In the genomic region with DNA sequence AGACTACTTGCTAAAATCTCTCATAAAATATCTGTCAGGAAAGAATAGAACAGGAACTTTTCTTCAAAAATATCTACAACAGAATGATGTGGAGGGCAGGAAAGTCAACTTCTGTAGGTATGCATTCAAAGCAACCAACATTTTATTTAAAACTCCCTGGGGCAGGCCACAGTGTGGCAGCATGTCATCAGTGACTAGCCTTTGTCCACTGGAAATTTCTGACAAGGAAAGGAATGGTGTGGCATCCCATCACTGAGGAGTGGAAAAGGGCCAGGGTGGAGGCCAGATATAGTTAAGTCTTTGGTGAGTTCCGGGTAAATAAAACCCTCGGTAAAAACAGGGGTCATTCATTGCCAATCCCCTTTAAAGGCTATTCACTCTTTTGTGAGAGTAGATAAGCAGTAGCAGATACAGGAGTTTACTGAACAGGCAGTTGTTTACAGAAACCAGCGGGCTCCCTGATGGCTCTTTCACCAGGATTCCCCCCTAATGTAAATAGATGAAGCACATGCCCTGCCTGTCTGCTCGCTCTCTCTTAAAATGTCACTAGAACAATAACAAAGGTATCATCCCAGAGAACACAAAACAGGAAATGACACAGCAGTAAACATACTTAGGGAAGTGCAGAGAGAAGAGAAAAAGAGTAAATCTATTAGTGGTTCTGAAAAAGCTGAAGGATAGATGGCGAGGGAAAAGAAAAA, we compare ENCODE assay signal across 16 mouse cellular contexts. TPM values are rescaled to one million over a fixed set of nuclear protein-coding genes. Genes with fewer than 3 reads are reported as not detected.
DNase-seq lines count a peak whose midpoint lies in the region; ATAC-seq and TF ChIP-seq lines count a peak whose summit lies in the region.
"Had no signal": no experiment of that assay in that cellular context is flagged by ENCODE, and none has a peak within 500 bp of the region (broad histone marks: within the 10 kb centered on the region; RNA-seq: fewer than 3 reads in every experiment).

No protein-coding gene starts in this region.

- WGBS in heart, postnatal 0 days = 34% methylated on average over 5 of the region's 5 CpGs
- WGBS in lung, embryonic 14.5 days = 15% methylated on average over 5 of the region's 5 CpGs
- 16% methylated on average over 5 of the region's 5 CpGs for WGBS in stomach, embryonic 14.5 days
- WGBS in hindbrain, embryonic 12.5 days = 33% methylated on average over 5 of the region's 5 CpGs

- no peak overlapping the region for H3K9ac ChIP-seq in heart, postnatal 0 days (replicated peaks; ENCODE audit: low read depth, low read length)
- no peak overlapping the region for H3K9ac ChIP-seq in lung, embryonic 14.5 days
- H3K9ac ChIP-seq in stomach, embryonic 14.5 days (replicated peaks; ENCODE audit: low read depth, low read length) = no peak overlapping the region
- no peak overlapping the region for H3K9ac ChIP-seq in hindbrain, embryonic 12.5 days

- intact Hi-C loops in heart, postnatal 36 days (cut with DNase I) = no loop called here

- H3K36me3 ChIP-seq in heart, postnatal 0 days (replicated peaks; ENCODE audit: control insufficient read depth, insufficient read depth, low read length) = peaks cover 10% of the 10 kb centered on the region; the same call in 1 of the 2 replicates
- 0 out of 2 replicates have a peak, but pooled peaks cover 2% of the 10 kb centered on the region for H3K36me3 ChIP-seq in lung, embryonic 14.5 days (ENCODE audit: insufficient read depth)
- H3K36me3 ChIP-seq in stomach, embryonic 14.5 days (ENCODE audit: control insufficient read depth, insufficient read depth, low read length) = 0 out of 2 replicates have a peak, but pooled peaks cover 4% of the 10 kb centered on the region
- peaks cover 14% of the 10 kb centered on the region for H3K36me3 ChIP-seq in hindbrain, embryonic 12.5 days

- H3K9me3 ChIP-seq in heart, postnatal 0 days (replicated peaks; ENCODE audit: control insufficient read depth, low read length) = no peaks in the 10 kb centered on the region
- no peaks in the 10 kb centered on the region for H3K9me3 ChIP-seq in lung, embryonic 14.5 days (ENCODE audit: low read depth, low read length)
- no peaks in the 10 kb centered on the region for H3K9me3 ChIP-seq in stomach, embryonic 14.5 days (ENCODE audit: control insufficient read depth, low read depth, low read length)
- H3K9me3 ChIP-seq in hindbrain, embryonic 12.5 days (replicated peaks) = 0 out of 2 replicates have a peak, but pooled peaks cover 3% of the 10 kb centered on the region

- TF ChIP-seq EP300 in heart, postnatal 0 days (IDR thresholded peaks at IDR 0.05; ENCODE audit: low read depth) = no peak

- H3K27ac ChIP-seq in heart, postnatal 0 days (ENCODE audit: low read depth) = no peak overlapping the region
- H3K27ac ChIP-seq in lung, embryonic 14.5 days (ENCODE audit: low read depth) = no peak overlapping the region
- H3K27ac ChIP-seq in cortical plate, adult 2 months (ENCODE audit: insufficient read depth, low read length) = no peak overlapping the region
- no peak overlapping the region for H3K27ac ChIP-seq in stomach, embryonic 14.5 days (ENCODE audit: low read length)
- no peak overlapping the region for H3K27ac ChIP-seq in hindbrain, embryonic 12.5 days

- peak; percentile 58; the same call in 1 of the 2 replicates for ATAC-seq in heart, postnatal 0 days (ENCODE audit: insufficient read depth, low read depth)
- no peak; the same call in 1 of the 2 replicates for ATAC-seq in lung, embryonic 14.5 days (ENCODE audit: insufficient read depth)
- peak; percentile 47; the same call in 1 of the 2 replicates for ATAC-seq in stomach, embryonic 14.5 days (ENCODE audit: insufficient number of reproducible peaks, insufficient read depth, low FRiP score, low read depth)
- ATAC-seq in hindbrain, embryonic 12.5 days (ENCODE audit: low FRiP score) = no peak
- ATAC-seq: forebrain, embryonic 14.5 days had no signal

- no peaks in the 10 kb centered on the region for H3K27me3 ChIP-seq in heart, postnatal 0 days (ENCODE audit: control insufficient read depth, insufficient read depth, low read length)
- no peaks in the 10 kb centered on the region for H3K27me3 ChIP-seq in lung, embryonic 14.5 days (ENCODE audit: insufficient read depth, low read length)
- no peaks in the 10 kb centered on the region for H3K27me3 ChIP-seq in stomach, embryonic 14.5 days (ENCODE audit: control insufficient read depth, insufficient read depth, low read length)
- no peaks in the 10 kb centered on the region for H3K27me3 ChIP-seq in hindbrain, embryonic 12.5 days

- no peak overlapping the region for H3K4me3 ChIP-seq in heart, postnatal 0 days (ENCODE audit: low read depth, low read length)
- no peak overlapping the region for H3K4me3 ChIP-seq in lung, embryonic 14.5 days (ENCODE audit: low read depth, low read length)
- no peak overlapping the region for H3K4me3 ChIP-seq in cortical plate, adult 2 months (ENCODE audit: insufficient read depth, low read length)
- no peak overlapping the region for H3K4me3 ChIP-seq in stomach, embryonic 14.5 days (ENCODE audit: low read depth, low read length)
- H3K4me3 ChIP-seq in hindbrain, embryonic 12.5 days = no peak overlapping the region

- DNase-seq in heart, postnatal 0 days (ENCODE audit: low spot score) = no peak
- no peak for DNase-seq in heart, postnatal 36 days
- peak; percentile 30 for DNase-seq in lung, embryonic 14.5 days
- no peak for DNase-seq in lung, postnatal 25 days (ENCODE audit: low spot score)
- DNase-seq in cerebellum, postnatal 25 days = no peak
- DNase-seq: adrenal gland, adult 8-10 months; cerebellum, adult 9-10 months; kidney, postnatal 4 days; midbrain, embryonic 14.5 days; right cerebral cortex, postnatal 25 days; thymus, adult 18-20 months had no signal

- peak; percentile 51 for TF ChIP-seq CTCF in heart, postnatal 0 days (IDR thresholded peaks at IDR 0.05; ENCODE audit: low read depth)
- peak; percentile 23; the same call in 1 of the 2 replicates for TF ChIP-seq CTCF in lung, embryonic 14.5 days (IDR thresholded peaks at IDR 0.05; ENCODE audit: low read depth)
- TF ChIP-seq CTCF in cortical plate, adult 2 months (IDR thresholded peaks at IDR 0.05; ENCODE audit: extremely low read depth, insufficient read depth, low read length) = 0 out of 2 replicates have a peak, but pooled peaks have one; percentile 6

- no peaks in the 10 kb centered on the region; the same call in 1 of the 2 replicates for H3K4me1 ChIP-seq in heart, postnatal 0 days (ENCODE audit: control insufficient read depth, insufficient read depth)
- H3K4me1 ChIP-seq in lung, embryonic 14.5 days (ENCODE audit: insufficient read depth) = peaks cover 4% of the 10 kb centered on the region
- no peaks in the 10 kb centered on the region for H3K4me1 ChIP-seq in cortical plate, adult 2 months (ENCODE audit: control insufficient read depth, insufficient read depth, low read length)
- H3K4me1 ChIP-seq in stomach, embryonic 14.5 days (ENCODE audit: control insufficient read depth, insufficient read depth, low read length) = peaks cover 7% of the 10 kb centered on the region
- H3K4me1 ChIP-seq in hindbrain, embryonic 12.5 days = no peaks in the 10 kb centered on the region

- no peak overlapping the region for H3K4me2 ChIP-seq in heart, postnatal 0 days (ENCODE audit: low read depth, low read length)
- no peak overlapping the region for H3K4me2 ChIP-seq in lung, embryonic 14.5 days
- H3K4me2 ChIP-seq in stomach, embryonic 14.5 days (replicated peaks; ENCODE audit: low read depth, low read length) = no peak overlapping the region
- H3K4me2 ChIP-seq in hindbrain, embryonic 12.5 days (replicated peaks) = no peak overlapping the region

- no peak for TF ChIP-seq POLR2A in cortical plate, adult 2 months (IDR thresholded peaks at IDR 0.05; ENCODE audit: extremely low read depth, insufficient read depth, low read length)

RNA-seq across cellular contexts. Expression of a gene that starts 34.1 kb away (rescaled TPM):
- total RNA-seq in heart, postnatal 0 days (2014; rRNA removed; ENCODE audit: low replicate concordance) = 32.3 and 37.4 TPM in 2 replicates
- polyA plus RNA-seq in heart, postnatal 0 days (2015; fragmentation: Nextera tagmentation; extraction: Ambion mirVana) = 83.6 and 95.1 TPM in 2 replicates
- 10 to 100 TPM; 77.4 to 79.7 TPM for total RNA-seq in heart, postnatal 36 days (2021)
- 53.0 and 53.7 TPM in 2 replicates for polyA plus RNA-seq in lung, embryonic 14.5 days (2014; fragmentation: Nextera tagmentation; extraction: Ambion mirVana)
- 18.2 and 19.0 TPM in 2 replicates for polyA plus RNA-seq in cortical plate, adult 2 months (2012; rRNA removed)
- polyA plus RNA-seq in stomach, embryonic 14.5 days (2014; fragmentation: Nextera tagmentation; extraction: Ambion mirVana) = 88.3 and 89.5 TPM in 2 replicates
- polyA plus RNA-seq in hindbrain, embryonic 12.5 days (2016; fragmentation: Nextera tagmentation; extraction: Ambion mirVana) = 55.0 and 57.0 TPM in 2 replicates
- total RNA-seq: granulocyte monocyte progenitor cell, adult 5-6 weeks had no signal

Comparison
In these comparisons a context has a peak if more than half of its experiments do, and no peak if none do; other contexts are left out.
1. ATAC-seq: peak in heart, postnatal 0 days (single experiment) and stomach, embryonic 14.5 days (single experiment); none in lung, embryonic 14.5 days (single experiment) and hindbrain, embryonic 12.5 days (single experiment).
2. Peak in every context shown above with its lines, with median percentiles within 50 percentile points of each other: CTCF ChIP-seq.